Mouse (Mus musculus) neural tube, embryonic 15.5 days (tissue): ENCODE measurements around the gene Pth2. TPM values are rescaled to one million over a fixed set of nuclear protein-coding genes. Genes with fewer than 3 reads are reported as not detected.
A peak's percentile ranks its signal among the peaks of the same experiment; 100 is the strongest.

Experiments
- ATAC-seq: fragments of 200-750 bp; cut with Nextera tagmentation; 2 replicates; pipeline ENCODE4 v1.8.0; 2017; ENCODE audit warnings: mild to moderate bottlenecking, moderate TSS enrichment, moderate library complexity; ENCODE audit not compliant: low FRiP score
- H3K27ac ChIP-seq: fragments of 300-500 bp; sonication (generic); replicated peaks from 2 replicates; pipeline ENCODE4 v1.5.1; 2015; ENCODE audit warnings: mild to moderate bottlenecking, inconsistent platforms
- H3K27me3 ChIP-seq: fragments of 300-500 bp; sonication (generic); replicated peaks from 2 replicates; pipeline ENCODE4 v1.6.1; 2015; ENCODE audit warnings: inconsistent platforms
- H3K36me3 ChIP-seq: fragments of 300-500 bp; sonication (generic); 2 replicates; pipeline ENCODE4 v1.6.1; 2015; ENCODE audit warnings: inconsistent platforms
- H3K4me1 ChIP-seq: fragments of 300-500 bp; sonication (generic); 2 replicates; pipeline ENCODE4 v1.6.1; 2015; ENCODE audit warnings: inconsistent platforms
- H3K4me2 ChIP-seq: fragments of 300-500 bp; sonication (generic); 2 replicates; pipeline ENCODE4 v1.6.1; 2015; ENCODE audit warnings: inconsistent platforms, mild to moderate bottlenecking, moderate library complexity
- H3K4me3 ChIP-seq: fragments of 300-500 bp; sonication (generic); replicated peaks from 2 replicates; pipeline ENCODE4 v1.5.1; 2015; ENCODE audit warnings: mild to moderate bottlenecking, inconsistent platforms
- H3K9ac ChIP-seq: fragments of 300-500 bp; sonication (generic); replicated peaks from 2 replicates; pipeline ENCODE4 v1.6.1; 2015; ENCODE audit warnings: mild to moderate bottlenecking, inconsistent platforms
- H3K9me3 ChIP-seq: fragments of 300-500 bp; sonication (generic); replicated peaks from 2 replicates; pipeline ENCODE4 v1.6.1; 2016; ENCODE audit warnings: inconsistent platforms
- WGBS: fragments of 180-500 bp; shearing (Covaris S2); methylation state at CpG from one replicate; pipeline ENCODE4 v1.1.7; 2015; ENCODE audit warnings: mixed read lengths; 5-methylcytosine and 5-hydroxymethylcytosine counted together
- polyA plus RNA-seq: library from polyadenylated mRNA; unstranded; fragments of >200 nt; fragmentation: Nextera tagmentation; extraction: Ambion mirVana; gene quantifications from 2 replicates; pipeline ENCODE4 v1.2.1, GENCODE M21; 2015

Gene Pth2
- polyA plus RNA-seq, 1 experiment from 2014 or later: not detected

DNA sequence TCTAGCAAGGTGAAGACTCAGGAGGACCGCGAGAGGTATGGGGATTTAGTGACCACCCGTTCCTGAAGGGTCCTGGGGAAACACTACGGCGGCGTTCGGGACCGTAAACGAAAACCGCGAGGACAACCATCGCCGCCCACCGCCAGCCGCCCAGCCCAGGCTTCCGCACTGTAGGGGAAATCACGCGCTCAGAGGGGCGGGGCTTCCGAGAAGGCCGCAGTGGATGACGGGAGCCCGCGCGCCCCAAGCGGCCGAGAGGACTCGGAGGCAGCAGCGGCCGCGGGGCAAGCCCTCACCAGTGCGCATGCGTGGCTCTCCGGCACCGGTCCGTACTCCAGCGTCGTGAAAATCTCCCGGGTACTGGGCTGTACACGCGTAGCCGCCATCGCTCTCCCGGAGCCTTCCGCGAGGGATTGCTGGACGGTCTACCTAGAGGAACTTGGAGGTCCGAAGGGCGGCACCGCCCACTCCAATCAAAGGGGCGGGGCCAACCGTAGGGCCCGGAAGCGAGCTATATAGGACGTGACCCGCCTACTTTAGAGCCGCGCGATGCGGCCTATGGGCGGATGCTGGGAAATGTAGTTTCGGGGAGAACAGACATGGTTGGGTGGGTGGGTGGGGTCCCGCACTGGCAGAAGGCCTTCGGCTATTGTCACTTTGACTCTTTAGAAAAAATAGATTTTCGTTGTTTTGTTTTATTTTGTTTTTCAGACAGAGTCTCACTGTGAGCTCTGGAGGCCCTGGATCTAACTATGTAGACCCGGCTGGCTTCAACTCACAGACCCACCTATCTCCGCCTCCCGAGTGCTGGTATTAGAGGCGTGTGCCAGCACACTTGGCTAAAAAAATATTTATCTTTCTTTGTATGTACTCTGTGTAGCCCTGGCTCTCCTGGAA lies 26.5 kb upstream of the Pth2 start, which contains the start of the genes Pih1d1 and Aldh16a1:
Gene Pih1d1, plus strand, starts transcription at position 208 of the 897 bp plus-strand sequence.
Gene Aldh16a1, minus strand, starts transcription at position 489 of the 897 bp plus-strand sequence.
- peak within 1 kb of the TSS; percentile 63 for H3K4me2 ChIP-seq
- H3K4me1 ChIP-seq: peaks cover 26% of the 10 kb centered on the region
- H3K4me3 ChIP-seq: peak within 1 kb of the TSS; percentile 78
- H3K27ac ChIP-seq: peak within 1 kb of the TSS; percentile 99
- peak within 1 kb of the TSS; percentile 74 for H3K9ac ChIP-seq
- peaks cover 19% of the 10 kb centered on the region for H3K36me3 ChIP-seq
- no peaks in the 10 kb centered on the region for H3K27me3 ChIP-seq
- 5% methylated on average over 69 of the region's 69 CpGs for WGBS
- H3K9me3 ChIP-seq: no peaks in the 10 kb centered on the region
- ATAC-seq: peak; percentile 95

- Histone ChIP-seq H3K27me3 (no peaks in the 10 kb centered on the region), H3K36me3 (peaks cover 26% of the 10 kb centered on the region), H3K4me1 (peaks cover 26% of the 10 kb centered on the region), H3K27ac (peak overlapping the region; percentile 99; the same call in 1 of the 2 replicates), H3K9ac (peak overlapping the region; percentile 20; the same call in 1 of the 2 replicates), H3K9me3 (no peaks in the 10 kb centered on the region), H3K4me2 (peak overlapping the region; percentile 63), H3K4me3 (peak overlapping the region; percentile 78)
- 80% methylated on average over 12 of the region's 12 CpGs for WGBS
- ATAC-seq: 0 out of 2 replicates have a peak, but pooled peaks have one; percentile 1
These were observed 25.7 kb upstream of the Pth2 start for GRCm38 (mm10) chr7:45154993-45155514.

- Histone ChIP-seq H3K36me3 (peaks cover 30% of the 10 kb centered on the region), H3K4me2 (peak overlapping the region; percentile 63), H3K4me1 (peaks cover 25% of the 10 kb centered on the region), H3K27me3 (no peaks in the 10 kb centered on the region), H3K27ac (peak overlapping the region; percentile 99; the same call in 1 of the 2 replicates), H3K9ac (0 out of 2 replicates have a peak overlapping the region, but pooled peaks have one; percentile 1), H3K9me3 (no peaks in the 10 kb centered on the region), H3K4me3 (no peak overlapping the region; the same call in 1 of the 2 replicates)
- ATAC-seq: no peak
- 83% methylated on average over 9 of the region's 9 CpGs for WGBS
These were observed 25.2 kb upstream of the Pth2 start for GRCm38 (mm10) chr7:45155590-45155989.

GRCm38 (mm10) chr7:45156206-45156605 lies 24.6 kb upstream of the Pth2 start:
- no peak for ATAC-seq
- Histone ChIP-seq H3K9ac (no peak overlapping the region), H3K9me3 (no peaks in the 10 kb centered on the region)

DNA sequence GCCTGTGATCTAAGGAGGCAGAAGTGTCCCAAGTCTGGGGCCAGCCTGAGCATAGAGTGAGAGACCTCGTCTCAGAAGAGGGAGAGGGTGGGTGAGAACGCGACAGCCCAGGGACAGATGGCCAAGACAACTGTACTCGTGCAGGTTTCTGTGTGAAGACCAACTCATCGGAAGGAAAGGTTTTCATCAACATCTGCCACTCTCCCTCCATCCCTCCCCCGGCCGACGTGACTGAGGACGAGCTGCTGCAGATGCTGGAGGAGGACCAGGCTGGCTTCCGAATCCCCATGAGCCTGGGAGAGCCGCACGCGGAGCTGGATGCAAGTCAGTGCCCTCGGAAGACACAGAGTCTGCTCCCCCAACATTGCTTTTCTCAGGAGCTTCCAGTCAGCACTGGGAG lies 23.3 kb upstream of the Pth2 start:
- 89% methylated on average over 14 of the region's 14 CpGs for WGBS

More at GRCm38 (mm10) chr7:45156206-45156605, 24.6 kb upstream of the Pth2 start:
- H3K4me2 ChIP-seq: no peak overlapping the region
- H3K36me3 ChIP-seq: peaks cover 34% of the 10 kb centered on the region
- H3K27me3 ChIP-seq: no peaks in the 10 kb centered on the region
- H3K27ac ChIP-seq: no peak overlapping the region
- 93% methylated on average over 15 of the region's 15 CpGs for WGBS
- H3K4me1 ChIP-seq: peaks cover 19% of the 10 kb centered on the region
- H3K4me3 ChIP-seq: no peak overlapping the region

DNA sequence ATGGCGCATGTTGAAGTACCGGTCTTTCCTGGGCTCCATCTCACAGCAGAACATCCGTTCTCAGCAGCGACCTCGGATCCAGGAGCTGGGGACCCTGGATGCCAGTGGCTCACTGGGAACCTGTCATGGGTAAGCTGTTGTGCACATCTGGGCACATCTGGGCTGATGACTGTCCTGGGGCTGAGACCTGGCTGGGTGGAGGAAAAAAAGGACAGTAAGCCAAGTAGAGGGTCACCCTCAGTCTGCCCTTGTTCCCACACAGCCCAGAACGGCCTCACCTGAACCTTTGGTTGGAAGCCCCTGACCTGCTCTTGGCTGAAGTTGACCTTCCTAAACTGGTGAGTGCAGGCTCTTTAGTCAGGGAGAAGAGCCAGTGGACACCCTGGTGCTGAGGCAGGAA lies 21.8 kb upstream of the Pth2 start:
- peaks cover 17% of the 10 kb centered on the region for H3K27me3 ChIP-seq
- H3K4me2 ChIP-seq: no peak overlapping the region
- 95% methylated on average over 6 of the region's 6 CpGs for WGBS
- no peak overlapping the region for H3K4me3 ChIP-seq
- peaks cover 29% of the 10 kb centered on the region for H3K4me1 ChIP-seq
- no peaks in the 10 kb centered on the region for H3K9me3 ChIP-seq
- no peak for ATAC-seq
- H3K27ac ChIP-seq: no peak overlapping the region
- peaks cover 34% of the 10 kb centered on the region for H3K36me3 ChIP-seq
- no peak overlapping the region for H3K9ac ChIP-seq

More for the DNA sequence above, 23.3 kb upstream of the Pth2 start:
- H3K27me3 ChIP-seq: peaks cover 2% of the 10 kb centered on the region; the same call in 1 of the 2 replicates
- H3K9me3 ChIP-seq: no peaks in the 10 kb centered on the region
- no peak overlapping the region for H3K4me3 ChIP-seq
- H3K4me2 ChIP-seq: no peak overlapping the region
- no peak for ATAC-seq
- H3K9ac ChIP-seq: no peak overlapping the region
- H3K4me1 ChIP-seq: peaks cover 26% of the 10 kb centered on the region
- H3K27ac ChIP-seq: no peak overlapping the region
- peaks cover 34% of the 10 kb centered on the region for H3K36me3 ChIP-seq

GRCm38 (mm10) chr7:45160316-45160800 lies 20.4 kb upstream of the Pth2 start:
- WGBS: 95% methylated on average over 6 of the region's 6 CpGs
- Histone ChIP-seq H3K4me2 (no peak overlapping the region), H3K9ac (no peak overlapping the region), H3K27ac (no peak overlapping the region), H3K27me3 (peaks cover 31% of the 10 kb centered on the region), H3K4me1 (peaks cover 24% of the 10 kb centered on the region), H3K36me3 (peaks cover 34% of the 10 kb centered on the region), H3K9me3 (no peaks in the 10 kb centered on the region), H3K4me3 (no peak overlapping the region)
- ATAC-seq: no peak

GRCm38 (mm10) chr7:45160866-45161265 lies 19.9 kb upstream of the Pth2 start:
- Histone ChIP-seq H3K27ac (no peak overlapping the region), H3K9me3 (no peaks in the 10 kb centered on the region), H3K27me3 (peaks cover 36% of the 10 kb centered on the region), H3K36me3 (peaks cover 34% of the 10 kb centered on the region), H3K4me3 (no peak overlapping the region), H3K9ac (no peak overlapping the region), H3K4me1 (peaks cover 19% of the 10 kb centered on the region), H3K4me2 (no peak overlapping the region)
- 91% methylated on average over 3 of the region's 3 CpGs for WGBS
- ATAC-seq: no peak

- Histone ChIP-seq H3K4me3 (peak overlapping the region; percentile 46), H3K27me3 (peaks cover 45% of the 10 kb centered on the region), H3K4me2 (peak overlapping the region; percentile 84), H3K9me3 (no peaks in the 10 kb centered on the region), H3K9ac (peak overlapping the region; percentile 43), H3K4me1 (peaks cover 19% of the 10 kb centered on the region), H3K36me3 (peaks cover 34% of the 10 kb centered on the region), H3K27ac (peak overlapping the region; percentile 65)
- 4% methylated on average over 35 of the region's 35 CpGs for WGBS
- peak; percentile 93 for ATAC-seq
These were observed 19.0 kb upstream of the Pth2 start for GRCm38 (mm10) chr7:45161612-45162473.

- H3K27ac ChIP-seq: no peak overlapping the region
- peak; percentile 14 for ATAC-seq
These were observed 18.2 kb upstream of the Pth2 start for GRCm38 (mm10) chr7:45162551-45162950.

More at GRCm38 (mm10) chr7:45162551-45162950, 18.2 kb upstream of the Pth2 start:
- 26% methylated on average over 6 of the region's 6 CpGs for WGBS
- H3K4me2 ChIP-seq: peak overlapping the region; percentile 84
- peak overlapping the region; percentile 43 for H3K9ac ChIP-seq
- peaks cover 32% of the 10 kb centered on the region for H3K36me3 ChIP-seq
- H3K4me3 ChIP-seq: peak overlapping the region; percentile 46
- H3K9me3 ChIP-seq: no peaks in the 10 kb centered on the region
- H3K27me3 ChIP-seq: peaks cover 52% of the 10 kb centered on the region
- H3K4me1 ChIP-seq: peaks cover 19% of the 10 kb centered on the region
